Mouse (Mus musculus) limb, embryonic 15.5 days (tissue): ENCODE data around the gene Fam133b. TPM values are rescaled to one million over a fixed set of nuclear protein-coding genes. Genes with fewer than 3 reads are reported as not detected.

Experiments used
- ATAC-seq: fragments of 200-750 bp; cut with Nextera tagmentation; 2 replicates; pipeline ENCODE4 v1.8.0; 2017; ENCODE audit warnings: low read depth, moderate TSS enrichment; ENCODE audit not compliant: insufficient number of reproducible peaks, low FRiP score, low TSS enrichment
- H3K27ac ChIP-seq: fragments of 300-500 bp; sonication (generic); 2 replicates; pipeline ENCODE4 v1.5.1; 2015; ENCODE audit warnings: moderate library complexity, mild to moderate bottlenecking, inconsistent platforms
- H3K27me3 ChIP-seq: fragments of 300-500 bp; sonication (generic); 2 replicates; pipeline ENCODE4 v1.6.1; 2015; ENCODE audit warnings: inconsistent platforms
- H3K36me3 ChIP-seq: fragments of 300-500 bp; sonication (generic); 2 replicates; pipeline ENCODE4 v1.6.1; 2015; ENCODE audit warnings: inconsistent platforms
- H3K4me1 ChIP-seq: fragments of 300-500 bp; sonication (generic); 2 replicates; pipeline ENCODE4 v1.6.1; 2015; ENCODE audit warnings: inconsistent platforms
- H3K4me2 ChIP-seq: fragments of 300-500 bp; sonication (generic); 2 replicates; pipeline ENCODE4 v1.6.1; 2015; ENCODE audit warnings: mild to moderate bottlenecking, inconsistent platforms
- H3K4me3 ChIP-seq: fragments of 300-500 bp; sonication (generic); 2 replicates; pipeline ENCODE4 v1.5.1; 2015; ENCODE audit warnings: mild to moderate bottlenecking, inconsistent platforms
- H3K9ac ChIP-seq: fragments of 300-500 bp; sonication (generic); 2 replicates; pipeline ENCODE4 v1.6.1; 2015; ENCODE audit warnings: inconsistent platforms
- H3K9me3 ChIP-seq: fragments of 300-500 bp; sonication (generic); 2 replicates; pipeline ENCODE4 v1.6.1; 2016; ENCODE audit warnings: inconsistent platforms
- WGBS: fragments of 180-500 bp; shearing (Covaris S2); methylation state at CpG from one replicate; pipeline ENCODE4 v1.1.7; 2015; 5-methylcytosine and 5-hydroxymethylcytosine counted together
- polyA plus RNA-seq: library from polyadenylated mRNA; unstranded; fragments of >200 nt; fragmentation: Nextera tagmentation; extraction: Ambion mirVana; gene quantifications from 2 replicates; pipeline ENCODE4 v1.2.1, GENCODE M21; 2015

Gene Fam133b
- polyA plus RNA-seq, 1 experiment from 2014 or later, result 26.4 TPM

DNA sequence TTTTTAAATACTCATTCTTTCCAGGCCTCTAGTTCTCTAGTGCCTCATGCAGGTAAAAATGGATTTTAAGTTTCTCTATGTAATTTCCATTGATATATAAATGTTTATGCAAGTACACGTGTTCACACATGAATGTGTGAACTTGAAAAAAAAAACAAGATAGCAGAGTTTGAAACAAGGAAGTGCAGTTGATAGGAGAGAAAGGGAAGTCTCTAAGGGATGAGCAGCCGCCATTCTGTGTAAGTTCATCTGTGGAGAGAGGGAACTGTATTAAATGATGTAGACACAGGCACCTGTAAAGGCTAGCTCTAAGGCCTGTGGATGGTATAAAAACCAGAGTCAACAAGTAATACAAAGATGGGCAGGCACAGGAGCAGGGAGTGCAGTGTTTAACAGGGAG lies 38.1 kb upstream of the Fam133b start:
- peaks cover 8% of the 10 kb centered on the region; the same call in 1 of the 2 replicates for H3K4me1 ChIP-seq
- H3K9me3 ChIP-seq, result no peaks in the 10 kb centered on the region
- H3K9ac ChIP-seq, result no peak overlapping the region
- H3K4me2 ChIP-seq, result no peak overlapping the region
- no peak overlapping the region for H3K4me3 ChIP-seq
- no peak overlapping the region for H3K27ac ChIP-seq
- H3K27me3 ChIP-seq, result no peaks in the 10 kb centered on the region
- H3K36me3 ChIP-seq, result no peaks in the 10 kb centered on the region
- WGBS, result 76% methylated on average over 2 of the region's 2 CpGs
- ATAC-seq, result no peak

DNA sequence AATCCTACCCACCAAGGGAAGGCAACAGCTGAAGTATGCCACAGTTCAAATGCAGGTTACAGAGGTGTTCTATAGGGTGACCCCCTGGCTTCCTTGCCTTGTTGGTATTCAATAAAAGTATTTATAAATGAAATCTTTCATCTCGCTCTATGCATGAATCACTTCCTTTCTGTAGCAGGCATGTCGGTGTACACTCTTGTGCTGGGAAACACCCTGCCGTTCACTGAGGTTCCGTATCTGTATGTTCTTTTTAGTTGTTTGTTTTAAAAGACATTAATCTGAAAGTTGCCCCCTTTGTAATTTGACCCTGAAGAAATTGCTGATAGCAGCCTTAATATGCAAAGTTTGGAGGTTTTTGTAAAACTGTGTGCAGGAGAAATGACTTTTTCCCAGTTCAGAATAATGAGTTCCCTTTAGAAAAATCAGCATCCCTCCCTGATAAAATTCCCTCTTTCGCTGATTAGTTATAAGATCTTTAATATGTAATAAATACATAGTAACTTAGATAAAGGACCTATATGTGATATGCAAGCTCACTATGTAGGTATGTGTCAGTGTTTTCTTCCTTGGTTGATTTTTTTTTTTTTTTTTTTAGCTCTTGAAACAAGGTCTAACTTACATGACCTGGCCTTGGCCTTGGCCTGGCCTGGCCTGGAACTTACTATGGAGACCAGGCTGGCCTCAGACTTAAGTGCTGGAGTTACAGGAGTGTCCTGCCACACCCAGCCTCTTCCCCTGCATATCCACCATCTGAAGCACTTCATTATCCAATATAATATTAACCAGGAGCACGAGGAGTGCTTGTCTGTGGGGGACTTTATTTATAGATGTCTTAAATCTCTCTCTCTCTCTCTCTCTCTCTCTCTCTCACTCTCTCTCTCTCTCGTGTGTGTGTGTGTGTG lies 34.9 kb upstream of the Fam133b start:
- Histone ChIP-seq H3K4me1 (peaks cover 2% of the 10 kb centered on the region; the same call in 1 of the 2 replicates), H3K4me2 (no peak overlapping the region), H3K36me3 (no peaks in the 10 kb centered on the region), H3K27ac (no peak overlapping the region), H3K9ac (no peak overlapping the region), H3K27me3 (no peaks in the 10 kb centered on the region), H3K9me3 (no peaks in the 10 kb centered on the region), H3K4me3 (no peak overlapping the region)
- 57% methylated on average over 7 of the region's 7 CpGs for WGBS
- no peak for ATAC-seq

DNA sequence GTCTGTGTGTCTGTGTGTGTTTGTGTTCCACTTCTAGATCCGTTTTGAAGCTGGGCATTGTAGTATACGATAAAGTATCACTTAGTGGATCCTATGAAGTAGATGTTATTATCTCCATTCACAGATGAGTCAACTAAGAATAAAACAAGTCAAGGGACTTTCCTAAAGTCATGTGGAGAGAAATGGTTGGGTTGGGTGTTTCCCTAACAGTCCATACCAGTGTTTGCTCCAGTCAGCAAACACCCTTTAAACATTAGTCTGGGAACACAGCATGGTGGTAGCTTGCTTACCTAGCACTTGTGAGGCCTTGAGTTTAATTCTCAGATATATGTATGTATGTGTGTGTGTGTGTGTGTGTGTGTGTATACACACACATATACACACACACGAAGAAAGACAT lies 34.1 kb upstream of the Fam133b start:
- 87% methylated on average over 3 of the region's 3 CpGs for WGBS

DNA sequence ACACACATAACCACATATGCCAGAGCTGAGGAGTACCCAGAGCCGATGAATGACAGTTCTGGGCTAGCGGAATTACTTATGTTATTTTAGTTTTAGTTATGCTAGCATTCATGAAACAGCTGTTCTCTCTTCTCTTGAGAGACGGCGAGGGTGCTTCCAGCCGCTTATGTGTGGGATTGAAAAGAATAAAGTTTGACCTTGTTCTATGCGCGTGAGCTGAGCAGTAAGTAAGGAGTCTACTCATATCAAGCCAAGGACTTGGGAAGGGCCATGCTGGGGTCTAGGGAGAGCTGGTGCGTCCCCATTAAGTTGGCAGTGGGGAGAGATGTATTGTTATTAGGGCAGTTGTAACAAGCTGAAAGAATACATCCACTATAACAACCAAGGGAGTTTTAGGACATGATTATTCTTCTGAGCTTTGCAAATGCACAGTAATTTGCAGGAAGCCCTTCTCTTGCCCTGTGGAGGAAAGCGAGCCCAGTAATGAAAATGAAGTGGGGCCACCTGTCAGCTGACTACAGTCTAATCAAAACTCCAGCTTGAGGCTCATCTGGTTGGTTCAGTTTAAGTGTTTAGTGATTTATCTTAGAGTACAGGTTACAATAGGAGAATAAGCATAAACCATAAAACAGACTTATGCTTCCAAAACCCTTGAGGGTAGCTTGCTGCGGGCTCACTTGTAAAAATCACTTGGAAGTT lies 32.4 kb upstream of the Fam133b start:
- H3K36me3 ChIP-seq, result no peaks in the 10 kb centered on the region
- no peak overlapping the region for H3K9ac ChIP-seq
- no peak overlapping the region for H3K27ac ChIP-seq
- H3K4me1 ChIP-seq, result no peaks in the 10 kb centered on the region; the same call in 1 of the 2 replicates
- WGBS, result 51% methylated on average over 10 of the region's 10 CpGs
- H3K4me3 ChIP-seq, result no peak overlapping the region
- no peaks in the 10 kb centered on the region for H3K9me3 ChIP-seq
- H3K4me2 ChIP-seq, result no peak overlapping the region
- ATAC-seq, result no peak
- no peaks in the 10 kb centered on the region for H3K27me3 ChIP-seq

More for the DNA sequence above, 34.1 kb upstream of the Fam133b start:
- Histone ChIP-seq H3K4me3 (no peak overlapping the region), H3K27ac (no peak overlapping the region), H3K4me1 (peaks cover 2% of the 10 kb centered on the region; the same call in 1 of the 2 replicates), H3K9ac (no peak overlapping the region), H3K36me3 (no peaks in the 10 kb centered on the region), H3K4me2 (no peak overlapping the region), H3K27me3 (no peaks in the 10 kb centered on the region), H3K9me3 (no peaks in the 10 kb centered on the region)
- no peak for ATAC-seq

DNA sequence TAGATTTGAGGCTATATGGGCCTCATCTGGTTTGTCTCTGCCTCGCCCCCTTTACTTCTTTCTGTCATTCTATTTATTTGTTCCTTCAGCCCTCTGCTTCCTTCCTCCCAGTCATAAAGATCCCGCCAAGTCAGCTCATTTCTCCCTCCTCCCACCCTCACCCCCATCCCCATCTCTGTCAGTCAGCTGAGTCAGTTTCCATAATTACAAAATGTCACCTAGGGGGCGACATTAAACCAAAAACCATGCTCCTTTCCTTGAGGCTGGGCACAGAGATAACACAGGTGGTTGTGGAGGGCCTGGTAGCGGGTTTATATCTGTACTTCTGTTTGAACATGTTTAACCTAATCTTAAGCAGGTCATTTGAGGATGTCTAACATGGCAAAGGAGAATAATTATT lies 31.0 kb upstream of the Fam133b start:
- no peak overlapping the region for H3K27ac ChIP-seq
- peaks cover 3% of the 10 kb centered on the region; the same call in 1 of the 2 replicates for H3K4me1 ChIP-seq
- H3K36me3 ChIP-seq, result no peaks in the 10 kb centered on the region
- no peaks in the 10 kb centered on the region for H3K9me3 ChIP-seq
- 43% methylated on average over 4 of the region's 4 CpGs for WGBS
- H3K9ac ChIP-seq, result no peak overlapping the region
- H3K4me3 ChIP-seq, result no peak overlapping the region
- no peaks in the 10 kb centered on the region for H3K27me3 ChIP-seq
- ATAC-seq, result no peak
- H3K4me2 ChIP-seq, result no peak overlapping the region

DNA sequence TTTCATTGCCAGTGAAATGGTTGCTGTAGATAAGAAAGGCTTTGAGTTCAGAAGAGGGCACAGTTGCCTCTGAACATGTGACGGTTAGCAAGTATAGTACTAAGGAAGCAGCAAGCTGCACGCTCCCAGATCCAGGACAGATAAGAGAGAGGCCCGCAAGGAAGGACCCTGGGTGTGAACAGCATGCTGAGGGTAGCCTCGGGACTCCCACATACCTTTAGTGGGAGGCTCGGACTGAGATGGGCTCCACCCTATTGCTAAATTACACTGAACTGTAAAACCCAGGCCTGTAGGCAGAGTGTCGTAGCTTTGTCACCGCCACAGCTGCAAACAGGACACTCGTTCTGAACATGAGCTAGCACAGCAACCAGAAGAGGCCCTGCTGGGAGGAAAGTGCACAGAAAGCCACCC lies 28.7 kb upstream of the Fam133b start:
- ATAC-seq, result no peak
- no peak overlapping the region for H3K4me2 ChIP-seq
- H3K27ac ChIP-seq, result no peak overlapping the region
- H3K4me1 ChIP-seq, result peaks cover 3% of the 10 kb centered on the region; the same call in 1 of the 2 replicates
- H3K36me3 ChIP-seq, result peaks cover 3% of the 10 kb centered on the region; the same call in 1 of the 2 replicates
- H3K9ac ChIP-seq, result no peak overlapping the region
- WGBS, result 45% methylated on average over 8 of the region's 8 CpGs
- no peaks in the 10 kb centered on the region for H3K9me3 ChIP-seq
- H3K4me3 ChIP-seq, result no peak overlapping the region
- H3K27me3 ChIP-seq, result no peaks in the 10 kb centered on the region

DNA sequence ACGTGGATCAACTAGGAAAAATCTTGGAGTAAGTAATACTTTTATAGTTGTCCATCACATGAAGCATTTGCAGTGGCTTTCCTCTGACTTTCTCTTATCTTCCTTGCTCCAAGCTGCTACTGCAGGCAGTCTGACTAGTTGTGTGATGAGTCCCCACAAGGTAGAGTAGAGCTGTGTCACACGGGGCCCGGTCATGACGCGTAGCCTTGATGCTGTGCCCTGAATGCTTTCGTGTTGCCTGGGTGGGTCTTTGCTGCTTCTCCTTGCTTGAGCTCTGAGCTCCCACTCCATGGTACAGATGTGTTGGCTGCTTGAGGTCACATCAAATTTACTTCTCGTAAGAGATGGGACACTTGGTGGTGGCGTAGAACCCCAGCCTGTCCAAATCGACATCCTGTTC lies 28.2 kb upstream of the Fam133b start:
- Histone ChIP-seq H3K36me3 (peaks cover 3% of the 10 kb centered on the region; the same call in 1 of the 2 replicates), H3K9me3 (no peaks in the 10 kb centered on the region), H3K9ac (no peak overlapping the region), H3K27ac (no peak overlapping the region), H3K4me1 (peaks cover 3% of the 10 kb centered on the region; the same call in 1 of the 2 replicates), H3K4me2 (no peak overlapping the region), H3K4me3 (no peak overlapping the region), H3K27me3 (no peaks in the 10 kb centered on the region)
- no peak for ATAC-seq
- WGBS, result 82% methylated on average over 9 of the region's 9 CpGs

DNA sequence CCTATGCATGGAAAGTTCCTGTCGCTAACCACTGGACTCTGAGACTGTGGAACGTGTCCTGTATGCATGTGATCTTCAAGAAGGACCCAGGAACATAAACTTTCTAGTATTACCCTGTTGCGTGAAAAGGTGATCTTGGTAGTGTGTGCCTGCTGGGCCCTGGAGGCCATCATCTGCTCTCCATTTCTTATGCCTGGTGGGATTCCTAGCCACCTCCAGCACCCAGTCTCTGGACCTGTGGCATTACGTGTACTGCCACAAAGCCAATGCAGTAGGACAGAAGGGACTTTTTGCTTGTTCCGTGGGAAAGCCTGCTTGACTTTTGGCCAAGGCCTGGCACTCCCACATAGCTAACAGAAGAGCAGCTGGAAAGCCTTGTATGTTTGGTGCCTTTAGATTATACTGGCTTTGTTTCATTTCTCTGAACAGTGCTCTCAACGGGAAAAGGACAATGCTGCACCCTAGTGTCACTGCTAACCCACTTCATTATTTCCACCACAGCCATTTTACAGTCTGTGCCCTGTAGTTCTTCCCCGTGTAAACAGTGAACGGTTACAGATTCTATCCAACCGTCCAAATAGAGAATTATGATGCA lies 27.1 kb upstream of the Fam133b start:
- Histone ChIP-seq H3K4me2 (no peak overlapping the region), H3K9me3 (no peaks in the 10 kb centered on the region), H3K9ac (no peak overlapping the region), H3K36me3 (peaks cover 8% of the 10 kb centered on the region), H3K4me1 (peaks cover 3% of the 10 kb centered on the region; the same call in 1 of the 2 replicates), H3K27ac (no peak overlapping the region), H3K4me3 (no peak overlapping the region), H3K27me3 (no peaks in the 10 kb centered on the region)
- peak; percentile 67; the same call in 1 of the 2 replicates for ATAC-seq
- 56% methylated on average over 9 of the region's 9 CpGs for WGBS

DNA sequence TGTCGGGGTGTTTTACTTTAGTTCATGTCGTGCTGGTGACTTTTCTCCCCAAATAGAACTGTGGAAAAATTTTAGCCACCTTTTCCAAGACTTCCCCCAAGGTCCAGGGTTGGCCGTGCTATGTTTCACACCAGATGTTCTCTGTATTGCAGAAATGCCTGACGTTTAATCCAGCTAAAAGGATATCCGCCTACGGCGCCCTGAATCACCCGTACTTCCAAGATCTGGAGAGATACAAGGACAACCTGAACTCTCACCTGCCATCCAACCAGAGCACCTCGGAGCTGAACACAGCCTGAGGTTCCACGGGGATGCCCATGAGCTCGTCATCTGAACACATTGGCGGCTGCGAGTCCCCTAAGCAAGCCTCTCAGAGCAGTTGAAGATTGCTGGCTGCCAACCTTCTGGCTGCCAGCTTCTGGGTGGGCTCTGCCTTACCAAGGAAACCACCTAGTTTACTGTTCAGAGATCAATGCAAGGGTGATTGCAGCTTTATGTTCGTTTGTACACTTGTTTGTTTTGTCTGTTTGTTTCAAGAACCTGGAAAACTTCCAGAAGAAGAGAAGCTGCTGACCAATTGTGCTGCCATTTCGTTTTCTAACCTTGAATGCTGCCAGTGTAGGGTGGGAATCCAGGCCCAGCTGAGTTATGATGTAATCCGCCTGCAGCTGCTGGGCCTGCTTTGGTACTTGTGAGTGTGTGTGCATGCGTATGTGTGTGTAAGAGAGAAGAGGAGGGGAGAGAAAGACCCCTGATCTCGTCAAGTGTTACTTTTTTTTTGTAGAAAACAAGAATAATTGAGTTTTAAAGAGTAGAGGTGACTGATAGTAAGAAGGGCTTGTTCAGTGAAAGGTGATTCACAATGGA lies 22.9 kb upstream of the Fam133b start:
- Histone ChIP-seq H3K9ac (no peak overlapping the region), H3K27me3 (no peaks in the 10 kb centered on the region), H3K4me2 (no peak overlapping the region), H3K4me1 (peaks cover 3% of the 10 kb centered on the region; the same call in 1 of the 2 replicates), H3K4me3 (no peak overlapping the region), H3K27ac (no peak overlapping the region), H3K36me3 (peaks cover 8% of the 10 kb centered on the region), H3K9me3 (no peaks in the 10 kb centered on the region)
- ATAC-seq, result no peak
- WGBS, result 75% methylated on average over 18 of the region's 18 CpGs

DNA sequence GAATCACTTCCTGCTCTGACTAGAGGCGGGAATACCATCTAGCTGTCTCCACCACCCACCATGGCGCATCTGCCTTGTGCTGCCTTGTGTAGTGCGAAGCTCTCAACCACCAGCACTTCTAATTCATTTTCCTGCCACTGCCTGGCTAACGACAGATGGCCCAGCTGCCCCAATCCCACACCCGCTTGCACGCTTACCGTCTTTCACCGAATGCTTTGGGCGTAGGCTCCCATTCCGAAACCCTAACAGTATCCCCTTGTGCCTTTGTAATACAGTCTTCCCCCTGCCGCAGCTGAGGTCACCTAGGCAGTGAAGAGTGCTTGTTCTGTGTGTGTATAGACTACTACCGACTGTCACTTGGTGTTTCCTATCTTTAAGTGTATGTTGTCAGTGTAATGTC lies 21.9 kb upstream of the Fam133b start:
- Histone ChIP-seq H3K27ac (no peak overlapping the region), H3K36me3 (peaks cover 8% of the 10 kb centered on the region), H3K4me2 (no peak overlapping the region), H3K4me1 (no peaks in the 10 kb centered on the region), H3K27me3 (no peaks in the 10 kb centered on the region), H3K9me3 (no peaks in the 10 kb centered on the region), H3K9ac (no peak overlapping the region), H3K4me3 (no peak overlapping the region)
- ATAC-seq, result no peak
- 89% methylated on average over 12 of the region's 12 CpGs for WGBS

DNA sequence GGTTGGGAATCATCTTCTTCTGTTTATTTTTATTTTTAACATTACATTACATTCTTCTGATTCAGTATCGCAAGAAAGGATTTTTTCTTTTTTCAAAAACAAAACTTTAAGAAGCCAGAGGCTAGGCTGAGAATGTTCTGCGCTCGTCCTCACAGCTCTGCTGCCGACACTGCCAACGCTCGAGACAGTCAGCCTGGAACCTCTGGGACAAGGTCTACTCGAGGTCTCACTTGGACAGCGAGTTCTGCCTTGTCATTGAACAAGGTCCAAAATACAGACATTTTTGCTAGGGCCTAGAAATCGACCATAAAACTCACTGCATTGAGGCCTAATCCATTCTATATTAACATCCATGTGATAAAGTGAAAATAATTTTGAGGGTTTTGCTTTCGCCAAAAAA lies 20.8 kb upstream of the Fam133b start:
- ATAC-seq, result no peak
- no peak overlapping the region for H3K4me3 ChIP-seq
- peaks cover 8% of the 10 kb centered on the region for H3K36me3 ChIP-seq
- H3K9me3 ChIP-seq, result no peaks in the 10 kb centered on the region
- H3K27me3 ChIP-seq, result no peaks in the 10 kb centered on the region
- H3K4me2 ChIP-seq, result no peak overlapping the region
- H3K4me1 ChIP-seq, result no peaks in the 10 kb centered on the region
- WGBS, result 87% methylated on average over 10 of the region's 10 CpGs
- no peak overlapping the region for H3K27ac ChIP-seq
- no peak overlapping the region for H3K9ac ChIP-seq
